Mouse (Mus musculus): ENCODE results near the gene Kifc1.
"Not testable (repeated sequence)": the region's sequence is repeated elsewhere in the genome, so short reads cannot be mapped to it uniquely, and the experiment has no call there.

Gene Kifc1

GRCm38 (mm10) chr17:33903911-33904651 is 13.6 kb upstream of the Kifc1 start:
- not testable (repeated sequence) for DNase-seq (ENCODE audit: low read depth, low spot score)

GRCm38 (mm10) chr17:33902491-33902890 is 12.0 kb upstream of the Kifc1 start:
- DNase-seq (ENCODE audit: low read depth, low spot score): no peak

GRCm38 (mm10) chr17:33902079-33902478 is 11.6 kb upstream of the Kifc1 start:
- no peak for DNase-seq (ENCODE audit: low read depth, low spot score)

- no peak for DNase-seq (ENCODE audit: low read depth, low spot score)
Observed at GRCm38 (mm10) chr17:33901653-33902052, 11.2 kb upstream of the Kifc1 start.

GRCm38 (mm10) chr17:33900989-33901314 is 10.5 kb upstream of the Kifc1 start:
- DNase-seq (ENCODE audit: low read depth, low spot score): peak; percentile 30

GRCm38 (mm10) chr17:33900281-33900988 is 10.0 kb upstream of the Kifc1 start:
- DNase-seq (ENCODE audit: low read depth, low spot score): no peak

GRCm38 (mm10) chr17:33899642-33900041 is 9.2 kb upstream of the Kifc1 start:
- no peak for DNase-seq (ENCODE audit: low read depth, low spot score)

GRCm38 (mm10) chr17:33898193-33898592 is 7.7 kb upstream of the Kifc1 start:
- DNase-seq (ENCODE audit: low read depth, low spot score): not testable (repeated sequence)

GRCm38 (mm10) chr17:33897114-33897794 is 6.8 kb upstream of the Kifc1 start:
- DNase-seq (ENCODE audit: low read depth, low spot score): peak; percentile 95

GRCm38 (mm10) chr17:33893011-33893410 is 2.5 kb upstream of the Kifc1 start:
- DNase-seq (ENCODE audit: low read depth, low spot score): not testable (repeated sequence)

GRCm38 (mm10) chr17:33892429-33892828 is 2.0 kb upstream of the Kifc1 start:
- peak; percentile 81 for DNase-seq (ENCODE audit: low read depth, low spot score)

GRCm38 (mm10) chr17:33891892-33892291 is 1.4 kb upstream of the Kifc1 start:
- not testable (repeated sequence) for DNase-seq (ENCODE audit: low read depth, low spot score)

- DNase-seq (ENCODE audit: low read depth, low spot score): no peak
Observed at GRCm38 (mm10) chr17:33891357-33891756, 896 bp upstream of the Kifc1 start.

GRCm38 (mm10) chr17:33889941-33890532 is 424 bp downstream of the Kifc1 start:
- DNase-seq (ENCODE audit: low read depth, low spot score): not testable (repeated sequence)

- not testable (repeated sequence) for DNase-seq (ENCODE audit: low read depth, low spot score)
Observed at GRCm38 (mm10) chr17:33888230-33888629, 2.2 kb downstream of the Kifc1 start.

GRCm38 (mm10) chr17:33887802-33888201 is 2.7 kb downstream of the Kifc1 start:
- DNase-seq (ENCODE audit: low read depth, low spot score): not testable (repeated sequence)

GRCm38 (mm10) chr17:33884320-33884719 is 6.1 kb downstream of the Kifc1 start:
- DNase-seq (ENCODE audit: low read depth, low spot score): not testable (repeated sequence)

GRCm38 (mm10) chr17:33875797-33876196 is 14.7 kb downstream of the Kifc1 start:
- DNase-seq (ENCODE audit: low read depth, low spot score): peak; percentile 57

- no peak for DNase-seq (ENCODE audit: low read depth, low spot score)
Observed at GRCm38 (mm10) chr17:33874411-33874810, 16.1 kb downstream of the Kifc1 start.

GRCm38 (mm10) chr17:33873537-33873936 is 16.9 kb downstream of the Kifc1 start, which contains the start of gene Gm7029:
TSS of gene Gm7029 (plus strand) at chr17:33873837.
- not testable (repeated sequence) for DNase-seq (ENCODE audit: low read depth, low spot score)

- DNase-seq (ENCODE audit: low read depth, low spot score): peak; percentile 59
Observed at GRCm38 (mm10) chr17:33865330-33866030, 25.0 kb downstream of the Kifc1 start.
